Mouse (Mus musculus) embryonic fibroblast, embryonic 13.5 days (primary cell): Measurements from ENCODE around the gene Gng3.

ENCODE experiments used
- CTCF ChIP-seq: IDR thresholded peaks from 2 replicates; pipeline ENCODE4 v1.5.1; 2011; ENCODE audit warnings: mild to moderate bottlenecking, control low read depth, low read length, moderate library complexity, borderline replicate concordance; ENCODE audit not compliant: insufficient read depth
- POLR2A ChIP-seq: IDR thresholded peaks from 2 replicates; pipeline ENCODE4 v1.6.1; 2011; ENCODE audit warnings: low read depth, mild to moderate bottlenecking, control low read depth, low read length, moderate library complexity

- TF ChIP-seq POLR2A (peak; percentile 53), CTCF (no peak)
Measured at GRCm38 (mm10) chr19:8887585-8888463, 48.8 kb upstream of the Gng3 start.
